Mouse (Mus musculus): ENCODE results near the gene Gm17428.
"Not testable (repeated sequence)": the region's sequence is repeated elsewhere in the genome, so short reads cannot be mapped to it uniquely, and the experiment has no call there.

The Gm17428 gene

GRCm38 (mm10) chr14:54988882-54989281 lies 12.1 kb downstream of the Gm17428 start:
- no peak for DNase-seq (ENCODE audit: low spot score in 2 of 2)

GRCm38 (mm10) chr14:54989886-54990441 lies 13.2 kb downstream of the Gm17428 start:
- DNase-seq (ENCODE audit: low spot score in 2 of 2): no peak

- DNase-seq (ENCODE audit: low spot score in 2 of 2): no peak
Measured at GRCm38 (mm10) chr14:54992196-54992595, 15.5 kb downstream of the Gm17428 start.

GRCm38 (mm10) chr14:54993636-54994035 lies 16.9 kb downstream of the Gm17428 start:
- no peak for DNase-seq (ENCODE audit: low spot score in 2 of 2)

- DNase-seq (ENCODE audit: low spot score in 2 of 2): no peak
Measured at GRCm38 (mm10) chr14:54994136-54994868, 17.6 kb downstream of the Gm17428 start, which contains the start of gene Myh7. Myh7 (minus strand) TSS chr14:54994626.

GRCm38 (mm10) chr14:54994869-54995186 lies 18.1 kb downstream of the Gm17428 start:
- no peak for DNase-seq (ENCODE audit: low spot score in 2 of 2)

- no peak for DNase-seq (ENCODE audit: low spot score in 2 of 2)
Measured at GRCm38 (mm10) chr14:54995457-54996138, 18.9 kb downstream of the Gm17428 start.

GRCm38 (mm10) chr14:54996793-54997192 lies 20.1 kb downstream of the Gm17428 start:
- DNase-seq (ENCODE audit: low spot score in 2 of 2): no peak

GRCm38 (mm10) chr14:54997297-54997696 lies 20.6 kb downstream of the Gm17428 start:
- no peak for DNase-seq (ENCODE audit: low spot score in 2 of 2)

GRCm38 (mm10) chr14:54998680-54999079 lies 21.9 kb downstream of the Gm17428 start:
- no peak for DNase-seq (ENCODE audit: low spot score in 2 of 2)

DNA sequence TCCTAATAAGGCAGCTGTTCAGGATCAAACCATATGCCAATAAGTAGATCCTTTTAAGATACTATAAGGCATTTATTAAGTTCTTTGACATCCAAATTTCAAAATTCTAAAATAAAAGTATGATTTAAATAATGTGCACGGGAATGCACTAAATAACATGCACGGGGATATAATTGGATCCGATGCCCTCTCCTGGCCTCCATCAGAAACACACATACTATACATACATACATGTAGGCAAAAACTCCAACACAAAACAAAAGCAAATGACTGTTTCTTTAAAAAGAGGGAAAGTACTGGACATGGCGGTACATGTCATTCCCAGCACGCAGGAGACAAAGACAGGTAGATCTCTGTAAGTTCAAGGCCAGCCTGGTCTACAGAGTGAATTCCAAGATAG lies 23.1 kb downstream of the Gm17428 start:
- DNase-seq (ENCODE audit: low spot score in 2 of 2): not testable (repeated sequence)

- no peak for DNase-seq (ENCODE audit: low spot score in 2 of 2)
Measured at GRCm38 (mm10) chr14:55000814-55001213, 24.1 kb downstream of the Gm17428 start.

DNA sequence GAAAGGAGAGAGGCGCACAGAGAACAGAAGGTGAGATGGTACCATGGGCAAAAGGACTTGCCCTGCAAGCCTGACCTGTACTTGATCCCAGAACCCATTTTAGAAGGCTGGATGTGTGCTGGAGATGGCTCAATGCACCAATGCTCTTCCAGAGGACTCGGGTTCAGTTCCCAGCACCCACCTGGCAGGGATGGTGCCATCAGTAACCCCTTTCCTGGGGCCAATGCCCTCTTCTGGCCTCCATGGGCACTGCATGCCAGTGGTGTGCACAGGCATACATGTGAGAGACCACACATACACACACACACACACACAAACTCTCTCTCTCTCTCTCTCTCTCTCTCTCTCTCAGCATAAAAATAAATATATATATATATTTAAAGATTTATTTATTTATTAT lies 24.7 kb downstream of the Gm17428 start:
- DNase-seq (ENCODE audit: low spot score in 2 of 2): no peak

DNA sequence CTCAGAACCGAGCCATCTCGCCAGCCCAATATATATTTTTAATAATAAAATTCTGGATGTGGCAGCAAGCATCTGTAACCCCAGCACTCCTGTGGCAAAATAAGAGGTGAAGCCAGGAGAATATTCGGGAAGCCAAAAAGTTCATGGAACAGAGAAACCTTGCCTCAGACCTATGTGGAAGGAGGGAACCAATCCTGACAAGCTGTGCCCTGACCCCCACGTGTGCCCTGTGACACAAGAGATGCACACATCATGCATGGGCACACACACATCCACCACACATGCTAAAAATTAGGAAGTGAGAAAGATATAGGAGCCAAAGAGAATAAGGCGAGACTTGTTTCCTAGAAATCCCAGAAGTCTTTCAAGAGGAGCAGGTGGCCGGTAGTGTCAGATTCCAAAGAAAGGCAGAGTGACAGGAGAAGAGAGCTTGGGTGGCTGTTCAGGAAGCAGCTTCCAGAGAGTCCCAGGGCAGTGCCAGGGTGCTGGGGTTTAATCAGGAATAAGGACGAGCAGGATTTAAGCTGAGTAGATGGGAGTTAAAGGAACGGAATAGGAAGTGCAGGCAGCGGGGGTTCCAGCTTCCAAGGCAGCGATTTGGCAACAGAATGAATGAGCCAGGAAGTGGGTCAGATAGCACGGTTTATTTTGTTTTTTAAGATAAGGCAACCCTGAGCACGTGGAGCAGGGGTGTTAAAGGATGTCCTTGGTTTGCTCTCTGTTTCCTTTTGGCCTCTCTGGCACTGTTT lies 25.4 kb downstream of the Gm17428 start:
- no peak for DNase-seq (ENCODE audit: low spot score in 2 of 2)

- no peak for DNase-seq (ENCODE audit: low spot score in 2 of 2)
Measured at GRCm38 (mm10) chr14:55002687-55003120, 26.0 kb downstream of the Gm17428 start.

- no peak for DNase-seq (ENCODE audit: low spot score in 2 of 2)
Measured at GRCm38 (mm10) chr14:55003878-55004855, 27.4 kb downstream of the Gm17428 start.

DNA sequence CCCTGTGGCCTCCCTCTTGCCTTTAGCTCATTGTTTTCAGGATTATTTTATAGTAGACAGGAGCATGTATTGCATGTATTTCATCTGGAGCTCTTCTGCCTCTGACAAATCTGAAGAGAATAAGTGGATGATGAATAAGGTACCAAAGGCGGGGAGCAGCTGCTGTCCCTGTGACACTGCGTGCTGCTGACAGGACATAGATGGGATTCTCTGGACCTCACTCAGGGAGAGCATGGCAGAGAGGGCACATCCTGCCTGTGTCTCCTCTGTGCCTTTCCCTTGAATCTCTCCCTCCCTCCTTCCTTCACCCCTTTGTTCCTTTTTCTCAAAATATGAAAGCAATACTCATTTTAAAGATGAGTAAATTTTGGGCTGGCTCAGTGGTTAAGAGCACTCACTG lies 28.8 kb downstream of the Gm17428 start:
- DNase-seq (ENCODE audit: low spot score in 2 of 2): no peak

DNA sequence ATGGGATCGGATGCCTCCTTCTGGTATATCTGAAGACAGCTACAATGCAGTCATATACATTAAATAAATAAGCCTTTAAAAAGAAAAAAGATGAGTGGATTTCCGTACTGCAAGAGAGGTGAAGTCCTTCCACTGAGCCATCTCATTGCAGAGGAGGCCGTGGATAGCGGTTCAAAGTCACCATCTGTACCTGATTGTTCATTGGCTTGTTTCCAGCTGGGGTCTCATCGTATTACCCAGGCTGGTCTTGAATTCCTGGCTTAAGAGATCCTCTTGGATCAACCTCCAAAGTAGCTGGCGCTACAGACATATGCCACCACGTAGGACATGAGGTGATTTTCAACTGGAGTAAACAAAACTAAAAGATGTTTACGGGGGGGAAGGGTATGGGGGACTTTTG lies 29.2 kb downstream of the Gm17428 start:
- DNase-seq (ENCODE audit: low spot score in 2 of 2): no peak

- DNase-seq (ENCODE audit: low spot score in 2 of 2): no peak
Measured at GRCm38 (mm10) chr14:55006541-55006940, 29.8 kb downstream of the Gm17428 start.

GRCm38 (mm10) chr14:55007120-55007908 lies 30.6 kb downstream of the Gm17428 start:
- DNase-seq (ENCODE audit: low spot score in 2 of 2): no peak
